Mouse (Mus musculus) midbrain, postnatal 0 days (tissue): ENCODE data around the gene Etnk2. TPM values are rescaled to one million over a fixed set of nuclear protein-coding genes. Genes with fewer than 3 reads are reported as not detected.
A peak's percentile ranks its signal among the peaks of the same experiment; 100 is the strongest.

ENCODE experiments used
- ATAC-seq: fragments of 200-750 bp; cut with Nextera tagmentation; 2 replicates; pipeline ENCODE4 v1.8.0; 2017; ENCODE audit warnings: moderate number of reproducible peaks, mild to moderate bottlenecking, moderate TSS enrichment, moderate library complexity; ENCODE audit not compliant: low FRiP score
- DNase-seq: peaks from one replicate; pipeline ENCODE4 v3.0.0-alpha.2; 2015; ENCODE audit warnings: low spot score
- H3K27ac ChIP-seq: fragments of 300-500 bp; sonication (generic); 2 replicates; pipeline ENCODE4 v1.5.1; 2014; ENCODE audit warnings: low read depth, mild to moderate bottlenecking, low read length, mixed read lengths
- H3K27me3 ChIP-seq: fragments of 300-500 bp; sonication (generic); 2 replicates; pipeline ENCODE4 v1.6.1; 2014; ENCODE audit warnings: low read length, control low read depth, mixed read lengths; ENCODE audit not compliant: insufficient read depth
- H3K36me3 ChIP-seq: fragments of 300-500 bp; sonication (generic); 2 replicates; pipeline ENCODE4 v1.6.1; 2014; ENCODE audit warnings: low read length, control low read depth, mixed read lengths; ENCODE audit not compliant: insufficient read depth
- H3K4me1 ChIP-seq: fragments of 300-500 bp; sonication (generic); 2 replicates; pipeline ENCODE4 v1.6.1; 2014; ENCODE audit warnings: mild to moderate bottlenecking, control low read depth, antibody characterized with exemption, low read length, mixed read lengths; ENCODE audit not compliant: insufficient read depth
- H3K4me2 ChIP-seq: fragments of 300-500 bp; sonication (generic); 2 replicates; pipeline ENCODE4 v1.6.1; 2014; ENCODE audit warnings: low read depth, mild to moderate bottlenecking, low read length, mixed read lengths; ENCODE audit not compliant: poor library complexity, severe bottlenecking
- H3K4me3 ChIP-seq: fragments of 300-500 bp; sonication (generic); 2 replicates; pipeline ENCODE4 v1.5.1; 2014; ENCODE audit warnings: low read depth, mild to moderate bottlenecking, low read length, moderate library complexity
- H3K9ac ChIP-seq: fragments of 300-500 bp; sonication (generic); replicated peaks from 2 replicates; pipeline ENCODE4 v1.6.1; 2014; ENCODE audit warnings: mild to moderate bottlenecking, low read length, moderate library complexity, mixed read lengths; ENCODE audit not compliant: poor library complexity, severe bottlenecking
- H3K9me3 ChIP-seq: fragments of 300-500 bp; sonication (generic); 2 replicates; pipeline ENCODE4 v1.6.1; 2016; ENCODE audit warnings: low read length, control low read depth
- CTCF ChIP-seq: IDR thresholded peaks from 2 replicates; pipeline ENCODE4 v1.5.1; 2016; ENCODE audit warnings: antibody characterized with exemption, mild to moderate bottlenecking
- WGBS: fragments of 180-500 bp; shearing (Covaris S2); extraction: QIAGEN DNeasy Blood & Tissue Kit; methylation state at CpG from one replicate; pipeline ENCODE4 v1.1.7; 2014; 5-methylcytosine and 5-hydroxymethylcytosine counted together
- polyA plus RNA-seq: library from polyadenylated mRNA; unstranded; fragments of >200 nt; fragmentation: Nextera tagmentation; extraction: Ambion mirVana; gene quantifications from 2 replicates; pipeline ENCODE4 v1.2.1, GENCODE M21; 2015
- total RNA-seq: library from RNA; depleted of rRNA; stranded (reverse); fragments of >200 nt; gene quantifications from 2 replicates; pipeline ENCODE4 v1.2.3, GENCODE M21; 2014

The Etnk2 gene
- total and polyA plus RNA-seq, 2 experiments from 2014 or later = 34.5 to 52.0 TPM

GRCm38 (mm10) chr1:133375696-133376346 lies 12.4 kb downstream of the Etnk2 start:
- ATAC-seq (0 out of 2 replicates have a peak, but pooled peaks have one; percentile 42), DNase-seq (no peak)
- Histone ChIP-seq H3K27ac (no peak overlapping the region), H3K4me2 (no peak overlapping the region), H3K9me3 (no peaks in the 10 kb centered on the region), H3K4me3 (no peak overlapping the region), H3K9ac (no peak overlapping the region), H3K4me1 (no peaks in the 10 kb centered on the region), H3K27me3 (no peaks in the 10 kb centered on the region), H3K36me3 (peaks cover 11% of the 10 kb centered on the region; the same call in 1 of the 2 replicates)
- WGBS = 69% methylated on average over 10 of the region's 10 CpGs
- no peak for TF ChIP-seq CTCF

DNA sequence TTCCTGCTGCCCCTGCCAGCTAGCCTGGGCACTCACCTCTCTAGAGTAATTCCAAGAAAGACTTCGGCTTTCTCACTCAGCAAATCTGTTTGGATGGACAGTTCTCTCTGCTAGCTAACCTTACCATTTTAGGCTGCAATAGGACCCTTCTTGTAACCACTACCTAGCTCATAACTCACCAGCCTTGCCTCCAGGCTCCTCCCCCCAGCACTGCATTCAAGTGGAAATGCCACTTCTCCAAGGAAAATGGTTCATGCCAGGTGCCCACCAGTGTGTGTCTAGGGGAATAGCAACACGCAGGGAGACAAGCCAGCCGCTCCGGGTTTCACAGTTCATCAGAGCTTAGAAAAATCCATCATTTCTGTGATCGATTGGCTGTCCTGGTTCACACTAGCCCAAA lies 14.2 kb downstream of the Etnk2 start:
- Histone ChIP-seq H3K4me3 (no peak overlapping the region), H3K4me1 (no peaks in the 10 kb centered on the region), H3K27ac (no peak overlapping the region), H3K4me2 (no peak overlapping the region), H3K27me3 (no peaks in the 10 kb centered on the region), H3K9me3 (no peaks in the 10 kb centered on the region), H3K36me3 (peaks cover 10% of the 10 kb centered on the region; the same call in 1 of the 2 replicates), H3K9ac (no peak overlapping the region)
- ATAC-seq = no peak
- no peak for TF ChIP-seq CTCF
- 85% methylated on average over 5 of the region's 5 CpGs for WGBS
- DNase-seq = no peak

- Histone ChIP-seq H3K27me3 (no peaks in the 10 kb centered on the region), H3K36me3 (peaks cover 8% of the 10 kb centered on the region; the same call in 1 of the 2 replicates), H3K9ac (0 out of 2 replicates have a peak overlapping the region, but pooled peaks have one; percentile 1), H3K9me3 (no peaks in the 10 kb centered on the region), H3K4me3 (no peak overlapping the region), H3K27ac (no peak overlapping the region), H3K4me2 (no peak overlapping the region), H3K4me1 (no peaks in the 10 kb centered on the region)
- DNase-seq = no peak
- TF ChIP-seq CTCF = no peak
- 61% methylated on average over 10 of the region's 10 CpGs for WGBS
- no peak for ATAC-seq
Observed at GRCm38 (mm10) chr1:133379254-133379985, 16.0 kb downstream of the Etnk2 start.

GRCm38 (mm10) chr1:133379986-133380320 lies 16.6 kb downstream of the Etnk2 start:
- no peak for ATAC-seq
- TF ChIP-seq CTCF = no peak
- WGBS = 68% methylated on average over 3 of the region's 3 CpGs
- no peak for DNase-seq
- Histone ChIP-seq H3K9ac (0 out of 2 replicates have a peak overlapping the region, but pooled peaks have one; percentile 1), H3K9me3 (no peaks in the 10 kb centered on the region), H3K27me3 (no peaks in the 10 kb centered on the region), H3K4me1 (no peaks in the 10 kb centered on the region), H3K4me3 (no peak overlapping the region), H3K27ac (no peak overlapping the region), H3K4me2 (no peak overlapping the region), H3K36me3 (peaks cover 5% of the 10 kb centered on the region; the same call in 1 of the 2 replicates)

DNA sequence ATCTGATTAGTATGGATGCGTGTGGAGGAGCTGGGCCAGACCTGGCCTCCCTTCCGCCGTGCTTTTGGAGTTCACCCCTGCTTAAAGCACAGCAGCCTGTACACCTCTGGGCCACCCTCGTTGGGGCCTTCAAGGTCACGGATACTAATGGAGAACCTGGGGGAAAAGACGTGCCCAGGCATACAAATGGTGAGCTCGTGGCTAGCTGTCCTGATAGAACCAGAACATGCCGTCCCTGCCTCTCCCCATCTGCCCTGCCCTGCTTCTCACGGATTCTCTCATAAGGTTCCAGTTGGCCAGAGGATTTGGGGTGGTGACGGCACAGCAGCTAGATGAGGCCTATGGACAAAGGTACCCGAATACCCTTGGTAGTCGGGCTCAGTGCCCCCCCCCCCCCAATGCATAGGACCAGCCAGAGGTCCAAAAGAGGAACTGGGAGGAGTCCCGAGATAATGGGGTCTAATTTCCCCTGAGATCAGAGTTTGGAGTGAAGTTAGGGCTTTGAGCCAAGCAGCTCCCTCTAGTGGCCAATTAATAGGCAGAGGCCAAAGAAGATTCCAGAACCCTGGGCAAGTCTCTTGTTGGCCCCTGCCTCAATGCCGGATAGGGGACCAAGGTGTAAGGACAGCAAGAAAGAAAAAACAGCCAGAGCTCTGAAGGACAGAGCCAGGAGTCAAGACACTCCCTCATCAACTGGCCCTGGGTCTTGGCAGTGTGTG lies 17.1 kb downstream of the Etnk2 start:
- H3K4me2 ChIP-seq = no peak overlapping the region
- peak; percentile 85 for TF ChIP-seq CTCF
- H3K27me3 ChIP-seq = no peaks in the 10 kb centered on the region
- H3K4me3 ChIP-seq = no peak overlapping the region
- DNase-seq (peak; percentile 77), ATAC-seq (no peak)
- peaks cover 5% of the 10 kb centered on the region; the same call in 1 of the 2 replicates for H3K36me3 ChIP-seq
- no peaks in the 10 kb centered on the region for H3K4me1 ChIP-seq
- H3K9ac ChIP-seq = no peak overlapping the region
- WGBS = 63% methylated on average over 14 of the region's 14 CpGs
- no peak overlapping the region for H3K27ac ChIP-seq
- no peaks in the 10 kb centered on the region for H3K9me3 ChIP-seq
